Mouse (Mus musculus) brain, embryonic 14.5 days (tissue): ENCODE results near the gene Heatr9.

ENCODE experiments used
- CTCF ChIP-seq: fragments of 200-500 bp; IDR thresholded peaks from 2 replicates; pipeline ENCODE4 v1.5.1; 2012; ENCODE audit warnings: inconsistent platforms, mild to moderate bottlenecking, moderate library complexity, borderline replicate concordance; ENCODE audit not compliant: insufficient read depth, insufficient read length; ENCODE audit errors: extremely low read depth
- POLR2A ChIP-seq: fragments of 200-500 bp; IDR thresholded peaks from 2 replicates; pipeline ENCODE4 v1.6.1; 2012; ENCODE audit warnings: mild to moderate bottlenecking, inconsistent platforms, borderline replicate concordance; ENCODE audit not compliant: poor library complexity, insufficient read depth, insufficient read length, severe bottlenecking; ENCODE audit errors: extremely low read depth

GRCm38 (mm10) chr11:83563754-83564153 is 41.8 kb upstream of the Heatr9 start:
- TF ChIP-seq POLR2A (no peak), CTCF (no peak)
